Mouse (Mus musculus): Measurements from ENCODE around the gene Ugt1a10.

DNA sequence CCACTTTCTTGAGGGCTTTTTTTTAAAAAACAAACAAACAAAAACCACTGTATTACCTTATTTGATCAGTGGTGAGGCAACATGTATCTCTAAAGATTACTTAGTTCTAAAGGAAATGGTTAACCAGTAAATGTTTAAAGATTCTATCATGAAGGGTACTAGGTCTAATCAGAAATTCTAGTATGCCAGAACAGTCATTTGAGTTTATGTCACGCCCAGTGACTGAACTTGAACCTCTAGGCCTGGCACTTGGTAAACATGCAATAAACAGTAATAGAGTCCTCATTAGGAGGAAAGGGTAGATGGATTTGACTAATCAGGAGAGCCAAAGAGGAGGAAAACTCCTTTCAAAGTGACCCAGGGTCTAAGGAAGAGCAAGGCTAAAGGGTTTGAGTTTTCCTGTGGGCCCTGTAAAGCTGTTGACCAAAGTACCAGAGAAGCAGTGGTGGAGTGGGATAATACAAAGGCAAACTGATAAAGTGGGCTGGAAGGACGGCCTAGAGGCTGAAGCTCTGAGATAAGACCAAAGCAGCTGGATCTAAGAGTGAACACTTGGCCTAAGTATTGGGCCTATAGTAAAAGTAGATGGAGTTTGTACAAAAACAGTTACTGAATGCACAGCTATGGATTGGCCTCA is 151.8 kb downstream of the Ugt1a10 start:
- no peak for TF ChIP-seq POLR2A (IDR thresholded peaks at IDR 0.05; ENCODE audit: low read depth, low read length)
- no peak for TF ChIP-seq CTCF (conservative IDR thresholded peaks at IDR 0.05; ENCODE audit: insufficient read depth, insufficient read length, low read depth, low read length)

Data from kidney, adult 2 months (tissue).